Comparison of ENCODE assay signal across 10 mouse cellular contexts in genomic region chr11:53868323-53868722, GRCm38 (mm10). TPM values are rescaled to one million over a fixed set of nuclear protein-coding genes. Genes with fewer than 3 reads are reported as not detected.
DNase-seq lines count a peak whose midpoint lies in the region; ATAC-seq and TF ChIP-seq lines count a peak whose summit lies in the region.
"Not testable (repeated sequence)": the region's sequence is repeated elsewhere in the genome, so short reads cannot be mapped to it uniquely, and the experiment has no call there.
"Had no signal": no experiment of that assay in that cellular context is flagged by ENCODE, and none has a peak within 500 bp of the region (broad histone marks: within the 10 kb centered on the region; RNA-seq: fewer than 3 reads in every experiment).

No protein-coding gene starts in this region.

- not testable (repeated sequence) for TF ChIP-seq EP300 in CH12.LX (IDR thresholded peaks at IDR 0.05; ENCODE audit: low read length); liver, postnatal 0 days (IDR thresholded peaks at IDR 0.05; ENCODE audit: low read depth)

- peaks cover 13 to 39% of the 10 kb centered on the region in 2 experiments for H3K36me3 ChIP-seq in CH12.LX (replicated peaks in 1 of 2; ENCODE audit: control insufficient read depth in 1 of 2, insufficient read depth in 1 of 2, low read length in 1 of 2)
- not testable (repeated sequence) for H3K36me3 ChIP-seq in hindbrain, postnatal 0 days (ENCODE audit: insufficient read depth, low read length); liver, postnatal 0 days (replicated peaks; ENCODE audit: insufficient read depth, low read length)
- peaks cover 26% of the 10 kb centered on the region for H3K36me3 ChIP-seq in midbrain, postnatal 0 days (ENCODE audit: insufficient read depth, low read length)

- not testable (repeated sequence) for H3K79me2 ChIP-seq in CH12.LX (replicated peaks; ENCODE audit: control insufficient read depth, extremely low read depth, insufficient read depth, poor library complexity, severe bottlenecking)

- TF ChIP-seq CTCF in CH12.LX (conservative IDR thresholded peaks at IDR 0.05 in 1 of 2, IDR thresholded peaks at IDR 0.05 in 1 of 2; ENCODE audit: low read depth in 2 of 2, low read length in 2 of 2), result peak in 1 of 2 experiments; percentile 46; a peak in 3 of 4 replicates
- peak; percentile 39 for TF ChIP-seq CTCF in hindbrain, postnatal 0 days (IDR thresholded peaks at IDR 0.05; ENCODE audit: low read depth)
- TF ChIP-seq CTCF in liver, postnatal 0 days (IDR thresholded peaks at IDR 0.05; ENCODE audit: low read depth), result peak; percentile 50
- TF ChIP-seq CTCF in midbrain, postnatal 0 days (IDR thresholded peaks at IDR 0.05), result peak; percentile 43; the same call in 1 of the 2 replicates

- in situ Hi-C loops in CH12.LX (cut with MboI; ENCODE audit: low pct_ligation_motif_present, low pct_unique_long_range_greater_than_20kb, low sequenced_read_pairs), result not testable (repeated sequence)

- ATAC-seq in granulocyte monocyte progenitor cell, adult 5-6 weeks (replicated peaks; ENCODE audit: poor library complexity, severe bottlenecking), result peak; percentile 68
- not testable (repeated sequence) for ATAC-seq in hindbrain, postnatal 0 days; midbrain, postnatal 0 days (ENCODE audit: low FRiP score)
- ATAC-seq in liver, postnatal 0 days, result peak; percentile 43; the same call in 1 of the 2 replicates

- not testable (repeated sequence) for H3K27me3 ChIP-seq in CH12.LX (replicated peaks); hindbrain, postnatal 0 days (ENCODE audit: insufficient read depth, low read length); liver, postnatal 0 days (ENCODE audit: insufficient read depth, low read length); midbrain, postnatal 0 days (ENCODE audit: insufficient read depth, low read length)

- not testable (repeated sequence) for H3K4me2 ChIP-seq in CH12.LX (ENCODE audit: insufficient read depth, low read depth, poor library complexity, severe bottlenecking); hindbrain, postnatal 0 days (ENCODE audit: low read depth, low read length); liver, postnatal 0 days (ENCODE audit: low read depth, low read length); midbrain, postnatal 0 days (ENCODE audit: low read depth, low read length, poor library complexity, severe bottlenecking)

- TF ChIP-seq RAD21 in CH12.LX (IDR thresholded peaks at IDR 0.05; ENCODE audit: low read depth, low read length), result peak; percentile 12

- not testable (repeated sequence) for H3K9ac ChIP-seq in CH12.LX (ENCODE audit: insufficient read depth, low read depth); hindbrain, postnatal 0 days (replicated peaks; ENCODE audit: low read length); liver, postnatal 0 days (replicated peaks); midbrain, postnatal 0 days (replicated peaks; ENCODE audit: low read length, poor library complexity, severe bottlenecking)

- DNase-seq in CH12.LX (ENCODE audit: extremely low read depth); hindbrain, postnatal 0 days (ENCODE audit: low spot score); liver, postnatal 0 days; midbrain, postnatal 0 days (ENCODE audit: low spot score): not testable (repeated sequence)
- peak; percentile 49 for DNase-seq in adrenal gland, postnatal 14 days
- DNase-seq in kidney, postnatal 10 days, result peak; percentile 54
- peak; percentile 50 for DNase-seq in lung, postnatal 25 days (ENCODE audit: low spot score)

- H3K9me3 ChIP-seq in CH12.LX (replicated peaks; ENCODE audit: low read length); hindbrain, postnatal 0 days (ENCODE audit: low read length); liver, postnatal 0 days (ENCODE audit: low read length); midbrain, postnatal 0 days (ENCODE audit: low read length): not testable (repeated sequence)

- dilution Hi-C loops in CH12.LX (cut with MboI; ENCODE audit: extremely low pct_ligation_motif_present, extremely low pct_unique_long_range_greater_than_20kb, low sequenced_read_pairs), result not testable (repeated sequence)

- not testable (repeated sequence) for H3K4me1 ChIP-seq in CH12.LX (ENCODE audit: control insufficient read depth in 1 of 2, insufficient read depth in 2 of 2); hindbrain, postnatal 0 days (ENCODE audit: insufficient read depth, low read length); liver, postnatal 0 days (ENCODE audit: insufficient read depth); midbrain, postnatal 0 days (ENCODE audit: insufficient read depth, low read length)

- not testable (repeated sequence) for TF ChIP-seq POLR2A in CH12.LX (IDR thresholded peaks at IDR 0.05; ENCODE audit: low read depth, low read length)

- WGBS in hindbrain, postnatal 0 days, result 62% methylated on average over 5 of the region's 5 CpGs
- 42% methylated on average over 5 of the region's 5 CpGs for WGBS in liver, postnatal 0 days (ENCODE audit: insufficient replicate concordance)
- 51% methylated on average over 5 of the region's 5 CpGs for WGBS in midbrain, postnatal 0 days

- H3K4me3 ChIP-seq in CH12.LX (replicated peaks in 1 of 3; ENCODE audit: low read depth in 2 of 3, low read length in 2 of 3, poor library complexity in 1 of 3); hindbrain, postnatal 0 days (ENCODE audit: low read length); liver, postnatal 0 days (ENCODE audit: low read depth, low read length); midbrain, postnatal 0 days (ENCODE audit: low read depth, low read length): not testable (repeated sequence)

- H3K27ac ChIP-seq in CH12.LX (ENCODE audit: insufficient read depth, low read depth); hindbrain, postnatal 0 days; liver, postnatal 0 days (ENCODE audit: low read depth); midbrain, postnatal 0 days (ENCODE audit: low read depth, low read length): not testable (repeated sequence)

TF ChIP-seq in CH12.LX, 34 proteins besides CTCF, POLR2A, EP300 and RAD21:
- peak; percentile 33 for TF ChIP-seq SMC3 (IDR thresholded peaks at IDR 0.05; ENCODE audit: low read depth, low read length)

RNA-seq across cellular contexts. Expression of gene Gm12216, which starts 9.3 kb away (rescaled TPM):
- 0.88 and 2.7 TPM in 2 replicates for total RNA-seq in CH12.LX (2012; rRNA removed)
- 0.73 and 0.77 TPM in 2 replicates for total RNA-seq in CH12.LX (2014; rRNA removed)
- polyA plus RNA-seq in CH12.LX (2012; ENCODE audit: insufficient read length, low read depth), result 0.56 and 1.1 TPM in 2 replicates
- 4.6 and 6.0 TPM in 2 replicates for total RNA-seq in adrenal gland, postnatal 14 days (2021)
- total RNA-seq in granulocyte monocyte progenitor cell, adult 5-6 weeks (2014; fragmentation: Nextera tagmentation), result 5.6 and 6.5 TPM in 2 replicates
- total RNA-seq in granulocyte monocyte progenitor cell, adult 5-6 weeks (2017), result 1.1 TPM in 1 of 2 replicates, not detected in the other
- not detected in 2 replicates for total RNA-seq in hindbrain, postnatal 0 days (2014; rRNA removed)
- polyA plus RNA-seq in hindbrain, postnatal 0 days (2015; fragmentation: Nextera tagmentation; extraction: Ambion mirVana), result 1.2 and 1.9 TPM in 2 replicates
- polyA plus RNA-seq in liver, postnatal 0 days (2015; fragmentation: Nextera tagmentation; extraction: Ambion mirVana), result 1.1 and 1.5 TPM in 2 replicates
- total RNA-seq in midbrain, postnatal 0 days (2014; rRNA removed), result not detected in 2 replicates
- polyA plus RNA-seq in midbrain, postnatal 0 days (2015; fragmentation: Nextera tagmentation; extraction: Ambion mirVana), result 0.65 and 0.85 TPM in 2 replicates
- polyA plus RNA-seq: embryonic facial prominence, embryonic 11.5 days; hindbrain, embryonic 11.5 days had no signal

RNA-seq across cellular contexts. Expression of gene Slc22a5, which starts 23.1 kb away (rescaled TPM):
- total RNA-seq in CH12.LX (2012; rRNA removed) (5.3 and 6.7 TPM in 2 replicates), CH12.LX (2014; rRNA removed) (6.2 and 6.4 TPM in 2 replicates)
- polyA plus RNA-seq in CH12.LX (2012; ENCODE audit: insufficient read length, low read depth), result 5.6 and 7.1 TPM in 2 replicates
- 42.5 and 48.6 TPM in 2 replicates for total RNA-seq in adrenal gland, postnatal 14 days (2021)
- total RNA-seq in granulocyte monocyte progenitor cell, adult 5-6 weeks (2014; fragmentation: Nextera tagmentation), result 10.2 and 10.3 TPM in 2 replicates
- 8.7 and 13.3 TPM in 2 replicates for total RNA-seq in granulocyte monocyte progenitor cell, adult 5-6 weeks (2017)
- total RNA-seq in hindbrain, postnatal 0 days (2014; rRNA removed), result 10.3 and 19.1 TPM in 2 replicates
- polyA plus RNA-seq in hindbrain, postnatal 0 days (2015; fragmentation: Nextera tagmentation; extraction: Ambion mirVana), result 12.4 and 12.6 TPM in 2 replicates
- polyA plus RNA-seq in liver, postnatal 0 days (2015; fragmentation: Nextera tagmentation; extraction: Ambion mirVana), result 6.8 and 7.2 TPM in 2 replicates
- total RNA-seq in midbrain, postnatal 0 days (2014; rRNA removed), result 13.2 and 13.6 TPM in 2 replicates
- polyA plus RNA-seq in midbrain, postnatal 0 days (2015; fragmentation: Nextera tagmentation; extraction: Ambion mirVana), result 12.8 and 13.0 TPM in 2 replicates
